Mouse (Mus musculus) G1E (cell line): Measurements from ENCODE around the gene Kctd20.

ENCODE experiments used
- CTCF ChIP-seq: IDR thresholded peaks from 2 replicates; pipeline ENCODE4 v1.5.1; 2012; ENCODE audit warnings: low read depth, low read length, inconsistent platforms, mixed read lengths
- GATA1 ChIP-seq: IDR thresholded peaks from 2 replicates; pipeline ENCODE4 v1.6.1; 2012; ENCODE audit warnings: borderline replicate concordance, low read length, inconsistent platforms, mixed read lengths
- GATA2 ChIP-seq: IDR thresholded peaks from 2 replicates; pipeline ENCODE4 v1.6.1; 2012; ENCODE audit warnings: low read depth, low read length, inconsistent platforms, borderline replicate concordance
- POLR2AphosphoS5 ChIP-seq: IDR thresholded peaks from 2 replicates; pipeline ENCODE4 v1.6.1; 2012; ENCODE audit warnings: low read depth, low read length, inconsistent platforms; ENCODE audit not compliant: insufficient replicate concordance
- TAL1 ChIP-seq: conservative IDR thresholded peaks from 2 replicates; pipeline ENCODE4 v1.6.1; 2012; ENCODE audit warnings: low read depth, low read length, inconsistent platforms, mixed read lengths

- TF ChIP-seq CTCF (no peak), GATA1 (no peak), GATA2 (no peak), POLR2AphosphoS5 (no peak), TAL1 (no peak)
Observed at GRCm38 (mm10) chr17:28950751-28951150, 999 bp upstream of the Kctd20 start.
